Mouse (Mus musculus) megakaryocyte, adult 5-6 weeks (primary cell): Measurements from ENCODE around the gene Zfp989. TPM values are rescaled to one million over a fixed set of nuclear protein-coding genes. Genes with fewer than 3 reads are reported as not detected.
"Not testable (repeated sequence)": the region's sequence is repeated elsewhere in the genome, so short reads cannot be mapped to it uniquely, and the experiment has no call there.

Experiments used
- ATAC-seq: 2 replicates; pipeline ENCODE4 v1.8.0; 2016; ENCODE audit warnings: mild to moderate bottlenecking, inconsistent platforms; ENCODE audit not compliant: poor library complexity, severe bottlenecking
- total RNA-seq, 2 experiments: library from RNA; stranded (forward) in 1 of 2; stranded (reverse) in 1 of 2; fragments of 153-499, 151-499 nt in 1 of 2; fragments of 221-1000, 200-1000 nt in 1 of 2; gene quantifications; 2 replicates each; pipeline versions ENCODE4 v1.2.3 to v1.2.4; 2015 to 2017

The Zfp989 gene
- total RNA-seq (2015): not detected in 2 replicates
- total RNA-seq (2017): not detected in 2 replicates

GRCm38 (mm10) chr4:146971757-146972156 is at the start of gene Zfp989:
Gene Zfp989, plus strand, starts transcription at chr4:146971976.
- not testable (repeated sequence) for ATAC-seq

- no peak for ATAC-seq
These were observed 39.3 kb upstream of the Zfp989 start for GRCm38 (mm10) chr4:146932311-146933082.

- not testable (repeated sequence) for ATAC-seq
These were observed 30.1 kb upstream of the Zfp989 start for GRCm38 (mm10) chr4:146941691-146942090.

GRCm38 (mm10) chr4:146976581-146976980 is 4.8 kb downstream of the Zfp989 start:
- ATAC-seq: not testable (repeated sequence)

- not testable (repeated sequence) for ATAC-seq
These were observed 46.6 kb downstream of the Zfp989 start for GRCm38 (mm10) chr4:147018400-147018799.

- not testable (repeated sequence) for ATAC-seq
These were observed 49.8 kb downstream of the Zfp989 start, which contains the start of gene Rex2 for GRCm38 (mm10) chr4:147021550-147021949. Gene Rex2, plus strand, starts transcription at chr4:147021850.

- ATAC-seq: not testable (repeated sequence)
These were observed 54.6 kb downstream of the Zfp989 start for GRCm38 (mm10) chr4:147026374-147026773.

- 0 out of 2 replicates have a peak, but pooled peaks have one; percentile 27 for ATAC-seq
These were observed 59.7 kb downstream of the Zfp989 start for GRCm38 (mm10) chr4:147031308-147032036.

Other genes starting within 250 kb of the Zfp989 start
- gene Gm21411, start 62.4 kb upstream of the Zfp989 start, total RNA-seq (2015): not detected in 2 replicates
- gene Gm21411, start 62.4 kb upstream of the Zfp989 start, total RNA-seq (2017): not detected in 2 replicates
- gene Rex2, start 49.9 kb downstream of the Zfp989 start, total RNA-seq (2015): not detected in 2 replicates
- not detected in 2 replicates for gene Rex2, start 49.9 kb downstream of the Zfp989 start, total RNA-seq (2017)
- 50.9 and 68.8 TPM in 2 replicates for gene Zfp991, start 160.1 kb downstream of the Zfp989 start, total RNA-seq (2015)
- gene Zfp991, start 160.1 kb downstream of the Zfp989 start, total RNA-seq (2017): 39.6 and 47.2 TPM in 2 replicates